ENCODE assay signal across 1 mouse cellular context in the genomic region with DNA sequence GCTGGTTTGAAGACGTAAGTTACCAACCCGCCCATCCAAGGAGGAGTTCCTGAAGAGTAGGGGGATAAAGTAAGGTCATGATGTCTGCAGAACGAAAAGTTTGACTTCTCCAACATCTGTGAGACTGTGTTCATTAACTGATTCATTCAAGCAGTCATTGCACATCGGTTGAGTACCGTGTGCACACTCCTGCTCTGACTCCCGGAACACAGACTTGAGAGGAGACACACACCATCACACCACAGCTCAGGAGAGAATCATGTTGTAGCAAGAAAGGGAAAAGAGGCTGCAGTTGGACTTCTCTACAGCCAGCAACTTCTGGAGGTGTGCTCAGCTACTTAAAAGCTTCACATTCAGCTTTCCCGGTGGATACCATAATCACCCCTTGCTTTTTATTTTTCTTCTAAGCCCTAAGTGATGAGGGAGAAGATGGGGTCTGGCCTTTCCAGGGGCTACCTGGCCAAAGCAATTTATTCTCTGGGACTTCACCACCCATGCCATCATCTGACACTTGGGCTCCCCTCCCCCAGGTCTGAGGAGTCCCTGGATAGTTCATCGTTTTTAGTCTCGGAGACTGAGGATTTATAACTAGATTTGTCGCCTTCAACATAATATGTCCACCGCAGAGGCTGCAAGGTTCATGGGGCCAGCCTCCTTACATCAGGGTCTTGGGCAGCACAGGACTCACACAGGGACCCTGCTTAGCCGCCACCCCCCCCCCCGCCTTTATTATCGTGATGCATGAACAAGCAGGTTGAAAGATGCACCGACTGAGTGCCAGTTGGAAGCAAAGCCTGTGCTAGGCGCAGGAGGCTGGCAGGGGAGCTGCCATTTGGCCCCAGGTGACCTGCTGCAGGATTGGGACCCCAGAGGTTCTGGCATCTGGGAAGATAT.
TF ChIP-seq lines count a peak whose summit lies in the region.

No protein-coding gene starts in this region.

TF ChIP-seq in MEL, 35 proteins besides CTCF, POLR2A, EP300 and RAD21:
- TF ChIP-seq CHD2 (IDR thresholded peaks at IDR 0.05; ENCODE audit: low read length) (no peak), ZKSCAN1 (IDR thresholded peaks at IDR 0.05; ENCODE audit: low read depth, low read length) (no peak), MAX (IDR thresholded peaks at IDR 0.05; ENCODE audit: low read length) (no peak), MEF2A (IDR thresholded peaks at IDR 0.05; ENCODE audit: extremely low read depth, insufficient replicate concordance, low read depth, low read length, poor library complexity, severe bottlenecking) (no peak), MYB (IDR thresholded peaks at IDR 0.05; ENCODE audit: low read depth, low read length) (no peak), MAFK (IDR thresholded peaks at IDR 0.05; ENCODE audit: borderline replicate concordance, low read depth, low read length) (no peak), NRF1 (IDR thresholded peaks at IDR 0.05; ENCODE audit: insufficient read depth, low read depth, low read length, poor library complexity, severe bottlenecking) (no peak), GABPA (IDR thresholded peaks at IDR 0.05; ENCODE audit: low read depth, low read length) (no peak), SMC3 (IDR thresholded peaks at IDR 0.05; ENCODE audit: low read depth, low read length) (no peak), POLR2AphosphoS2 (IDR thresholded peaks at IDR 0.05; ENCODE audit: low read length) (no peak)
